Mouse (Mus musculus) heart, adult 2 months (tissue): Measurements from ENCODE around the gene Zfp629. TPM values are rescaled to one million over a fixed set of nuclear protein-coding genes. Genes with fewer than 3 reads are reported as not detected.

Experiments used
- DNase-seq, 2 experiments: peaks; one replicate each; pipeline ENCODE4 v3.0.0; 2021
- H3K27ac ChIP-seq: fragments of 200-600 bp; 2 replicates; pipeline ENCODE4 v1.8.1; 2022
- H3K27me3 ChIP-seq: fragments of 200-500 bp; 2 replicates; pipeline ENCODE4 v1.6.1; 2012; ENCODE audit warnings: mild to moderate bottlenecking, low read length, inconsistent platforms, mixed read lengths; ENCODE audit not compliant: control insufficient read depth, insufficient read depth
- H3K36me3 ChIP-seq: fragments of 200-500 bp; 2 replicates; pipeline ENCODE4 v1.6.1; 2012; ENCODE audit warnings: low read length, inconsistent platforms; ENCODE audit not compliant: control insufficient read depth, insufficient read depth
- H3K4me1 ChIP-seq: fragments of 200-500 bp; 2 replicates; pipeline ENCODE4 v1.6.1; 2011; ENCODE audit warnings: low read length; ENCODE audit not compliant: control insufficient read depth, insufficient read depth
- H3K4me3 ChIP-seq: fragments of 200-600 bp; 2 replicates; pipeline ENCODE4 v1.8.1; 2022
- H3K79me2 ChIP-seq: fragments of 200-500 bp; replicated peaks from 2 replicates; pipeline ENCODE4 v1.6.1; 2012; ENCODE audit warnings: mild to moderate bottlenecking, inconsistent platforms, low read length, moderate library complexity, mixed read lengths; ENCODE audit not compliant: control insufficient read depth, insufficient read depth
- H3K9ac ChIP-seq: fragments of 200-500 bp; 2 replicates; pipeline ENCODE4 v1.6.1; 2012; ENCODE audit warnings: low read depth, mild to moderate bottlenecking, control low read depth, inconsistent platforms, low read length, mixed read lengths
- CTCF ChIP-seq: fragments of 200-600 bp; IDR thresholded peaks from 2 replicates; pipeline ENCODE4 v1.8.1; 2022; ENCODE audit warnings: antibody characterized with exemption, mild to moderate bottlenecking, moderate library complexity
- EP300 ChIP-seq: fragments of 200-500 bp; IDR thresholded peaks from 2 replicates; pipeline ENCODE4 v1.6.1; 2011; ENCODE audit warnings: low read depth, low read length, control low read depth; ENCODE audit not compliant: insufficient read depth
- POLR2A ChIP-seq: fragments of 200-500 bp; IDR thresholded peaks from 2 replicates; pipeline ENCODE4 v1.6.1; 2011; ENCODE audit warnings: mild to moderate bottlenecking, low read depth, low read length, control low read depth; ENCODE audit not compliant: insufficient read depth
- WGBS: fragments of 180-500 bp; shearing (Covaris S2); methylation state at CpG from one replicate; pipeline ENCODE4 v1.1.7; 2018; 5-methylcytosine and 5-hydroxymethylcytosine counted together
- intact Hi-C: fragments of 180-260 bp; cut with DNase I; formaldehyde crosslinking; loops from one replicate; pipeline ENCODE4 v1.15.1; 2025
- polyA plus RNA-seq: library from polyadenylated mRNA; depleted of rRNA; stranded (reverse); fragments of >200 nt; gene quantifications from 2 replicates; pipeline ENCODE4 v1.2.3, GENCODE M21; 2012
- total RNA-seq, 2 experiments: library from RNA; stranded (reverse); gene quantifications; 2 replicates each; pipeline ENCODE4 v1.2.3; 2021

Zfp629 gene
- total and polyA plus RNA-seq, 3 experiments: 12.5 to 24.9 (median 17.7) TPM

GRCm38 (mm10) chr7:127642254-127642653, 26.7 kb upstream of the Zfp629 start:
- no peak for TF ChIP-seq EP300
- H3K27ac ChIP-seq: no peak overlapping the region
- peaks cover 3% of the 10 kb centered on the region for H3K4me1 ChIP-seq
- H3K4me3 ChIP-seq: no peak overlapping the region
- H3K9ac ChIP-seq: no peak overlapping the region
- DNase-seq: no peak
- 81% methylated on average over 4 of the region's 4 CpGs for WGBS
- no peaks in the 10 kb centered on the region; the same call in 1 of the 2 replicates for H3K36me3 ChIP-seq
- no peaks in the 10 kb centered on the region for H3K27me3 ChIP-seq
- intact Hi-C loops: no loop called here
- H3K79me2 ChIP-seq: no peaks in the 10 kb centered on the region

- H3K9ac ChIP-seq: no peak overlapping the region
- H3K27me3 ChIP-seq: no peaks in the 10 kb centered on the region
- H3K79me2 ChIP-seq: no peaks in the 10 kb centered on the region
- TF ChIP-seq CTCF: no peak
- H3K27ac ChIP-seq: no peak overlapping the region
- intact Hi-C loops: no loop called here
- no peak for DNase-seq
- no peaks in the 10 kb centered on the region; the same call in 1 of the 2 replicates for H3K36me3 ChIP-seq
- peaks cover 3% of the 10 kb centered on the region for H3K4me1 ChIP-seq
- 20% methylated on average over 4 of the region's 4 CpGs for WGBS
- no peak overlapping the region for H3K4me3 ChIP-seq
Observed at GRCm38 (mm10) chr7:127641260-127641659, 25.7 kb upstream of the Zfp629 start.

- Histone ChIP-seq H3K9ac (peak overlapping the region; percentile 52), H3K36me3 (no peaks in the 10 kb centered on the region; the same call in 1 of the 2 replicates), H3K4me1 (peaks cover 3% of the 10 kb centered on the region), H3K27ac (peak overlapping the region; percentile 49), H3K4me3 (peak overlapping the region; percentile 63), H3K27me3 (no peaks in the 10 kb centered on the region), H3K79me2 (no peaks in the 10 kb centered on the region)
- TF ChIP-seq POLR2A: 0 out of 2 replicates have a peak, but pooled peaks have one; percentile 44
- TF ChIP-seq EP300: no peak
- no peak for TF ChIP-seq CTCF
- peak; percentile 82 to 83 for DNase-seq
- WGBS: under 1% methylated on average over 27 of the region's 27 CpGs
- intact Hi-C loops: no loop called here
Observed at GRCm38 (mm10) chr7:127636963-127637362, 21.4 kb upstream of the Zfp629 start.

- H3K27ac ChIP-seq: no peak overlapping the region
- 75% methylated on average over 4 of the region's 4 CpGs for WGBS
- no peak overlapping the region for H3K4me3 ChIP-seq
- no peak for TF ChIP-seq CTCF
- TF ChIP-seq EP300: no peak
- TF ChIP-seq POLR2A: no peak
- no peaks in the 10 kb centered on the region for H3K4me1 ChIP-seq
- no peaks in the 10 kb centered on the region for H3K79me2 ChIP-seq
- no peaks in the 10 kb centered on the region for H3K27me3 ChIP-seq
- no peak for DNase-seq
- no peak overlapping the region for H3K9ac ChIP-seq
- H3K36me3 ChIP-seq: no peaks in the 10 kb centered on the region
- intact Hi-C loops: no loop called here
Observed at GRCm38 (mm10) chr7:127631416-127631815, 15.8 kb upstream of the Zfp629 start.

GRCm38 (mm10) chr7:127628646-127629045, 13.0 kb upstream of the Zfp629 start:
- Histone ChIP-seq H3K79me2 (no peaks in the 10 kb centered on the region), H3K27me3 (no peaks in the 10 kb centered on the region), H3K4me3 (no peak overlapping the region), H3K27ac (no peak overlapping the region), H3K9ac (no peak overlapping the region), H3K4me1 (no peaks in the 10 kb centered on the region), H3K36me3 (no peaks in the 10 kb centered on the region)
- TF ChIP-seq EP300: no peak
- no peak for TF ChIP-seq POLR2A
- TF ChIP-seq CTCF: no peak
- 70% methylated on average over 5 of the region's 5 CpGs for WGBS
- no peak for DNase-seq
- intact Hi-C loops: no loop called here

GRCm38 (mm10) chr7:127626471-127626870, 10.9 kb upstream of the Zfp629 start:
- H3K9ac ChIP-seq: no peak overlapping the region

More at GRCm38 (mm10) chr7:127626471-127626870, 10.9 kb upstream of the Zfp629 start:
- intact Hi-C loops: no loop called here
- H3K4me1 ChIP-seq: no peaks in the 10 kb centered on the region
- H3K27ac ChIP-seq: no peak overlapping the region
- H3K4me3 ChIP-seq: no peak overlapping the region
- TF ChIP-seq POLR2A (no peak), EP300 (no peak), CTCF (no peak)
- H3K79me2 ChIP-seq: no peaks in the 10 kb centered on the region
- DNase-seq: no peak
- WGBS: 83% methylated on average over 4 of the region's 4 CpGs
- no peaks in the 10 kb centered on the region for H3K36me3 ChIP-seq
- no peaks in the 10 kb centered on the region for H3K27me3 ChIP-seq
